Mouse (Mus musculus) neural tube, embryonic 13.5 days (tissue): ENCODE data around the gene Gata1. TPM values are rescaled to one million over a fixed set of nuclear protein-coding genes. Genes with fewer than 3 reads are reported as not detected.
"Not testable (repeated sequence)": the region's sequence is repeated elsewhere in the genome, so short reads cannot be mapped to it uniquely, and the experiment has no call there.

Source experiments
- ATAC-seq: fragments of 200-750 bp; cut with Nextera tagmentation; 2 replicates; pipeline ENCODE4 v1.8.0; 2017; ENCODE audit warnings: low read depth, mild to moderate bottlenecking, moderate TSS enrichment, moderate library complexity
- H3K27ac ChIP-seq: fragments of 300-500 bp; sonication (generic); replicated peaks from 2 replicates; pipeline ENCODE4 v1.5.1; 2015; ENCODE audit warnings: moderate library complexity, mild to moderate bottlenecking, inconsistent platforms
- H3K27me3 ChIP-seq: fragments of 300-500 bp; sonication (generic); 2 replicates; pipeline ENCODE4 v1.6.1; 2015; ENCODE audit warnings: mild to moderate bottlenecking, inconsistent platforms
- H3K36me3 ChIP-seq: fragments of 300-500 bp; sonication (generic); 2 replicates; pipeline ENCODE4 v1.6.1; 2015; ENCODE audit warnings: mild to moderate bottlenecking, inconsistent platforms
- H3K4me1 ChIP-seq: fragments of 300-500 bp; sonication (generic); replicated peaks from 2 replicates; pipeline ENCODE4 v1.6.1; 2015; ENCODE audit warnings: inconsistent platforms
- H3K4me2 ChIP-seq: fragments of 300-500 bp; sonication (generic); 2 replicates; pipeline ENCODE4 v1.6.1; 2015; ENCODE audit warnings: inconsistent platforms, mild to moderate bottlenecking, moderate library complexity
- H3K4me3 ChIP-seq: fragments of 300-500 bp; sonication (generic); 2 replicates; pipeline ENCODE4 v1.5.1; 2015; ENCODE audit warnings: mild to moderate bottlenecking, inconsistent platforms
- H3K9ac ChIP-seq: fragments of 300-500 bp; sonication (generic); 2 replicates; pipeline ENCODE4 v1.6.1; 2015; ENCODE audit warnings: moderate library complexity, mild to moderate bottlenecking, inconsistent platforms
- H3K9me3 ChIP-seq: fragments of 300-500 bp; sonication (generic); 2 replicates; pipeline ENCODE4 v1.6.1; 2016; ENCODE audit warnings: inconsistent platforms
- WGBS: fragments of 180-500 bp; shearing (Covaris S2); methylation state at CpG from one replicate; pipeline ENCODE4 v1.1.7; 2015; 5-methylcytosine and 5-hydroxymethylcytosine counted together
- polyA plus RNA-seq: library from polyadenylated mRNA; unstranded; fragments of >200 nt; fragmentation: Nextera tagmentation; extraction: Ambion mirVana; gene quantifications from 2 replicates; pipeline ENCODE4 v1.2.1, GENCODE M21; 2015

Gata1 gene
- polyA plus RNA-seq, result 0.56 and 0.73 TPM in 2 replicates

DNA sequence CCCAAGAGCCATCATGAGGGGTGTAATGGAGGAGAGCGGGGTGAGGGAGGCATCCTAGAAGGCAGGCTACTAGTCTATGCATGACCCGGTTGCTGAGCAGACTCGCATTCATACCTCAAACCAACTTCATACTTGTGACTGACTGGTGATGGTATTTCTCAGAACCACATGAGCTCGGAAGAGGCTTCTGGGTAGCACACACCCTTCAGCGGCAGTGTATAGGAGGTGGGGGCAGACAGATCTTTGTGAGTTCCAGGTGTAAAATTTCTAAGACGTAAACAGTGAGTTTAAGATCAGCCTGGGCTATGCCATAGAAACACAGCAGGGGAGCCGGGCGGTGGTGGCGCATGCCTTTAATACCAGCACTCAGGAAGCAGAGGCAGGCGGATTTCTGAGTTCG, at the start of gene Gata1:
Gata1 (minus strand) TSS at position 180 of the 400 bp plus-strand sequence.
- H3K4me1 ChIP-seq, result no peaks in the 10 kb centered on the region

DNA sequence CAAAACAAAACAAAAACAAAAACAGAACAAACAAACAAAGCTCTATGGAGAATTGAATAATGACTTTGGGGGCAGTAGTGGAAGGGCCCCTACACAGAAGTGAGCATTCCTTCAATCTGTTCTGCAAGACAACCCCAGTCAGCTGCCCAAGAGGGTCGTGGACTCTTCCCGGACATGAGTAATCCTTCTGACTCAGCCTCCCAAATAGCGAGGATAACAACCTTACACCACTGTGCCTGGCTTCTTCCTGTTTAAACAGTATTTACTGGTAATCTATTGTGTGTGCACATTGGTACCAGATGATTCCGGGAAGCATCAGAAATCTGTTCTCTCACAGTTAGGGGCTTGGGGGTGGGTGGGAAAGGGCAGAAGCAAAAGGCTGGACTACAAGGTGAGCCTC, 48.9 kb upstream of the Gata1 start:
- Histone ChIP-seq H3K9ac (no peak overlapping the region), H3K36me3 (no peaks in the 10 kb centered on the region), H3K4me1 (no peaks in the 10 kb centered on the region), H3K27ac (no peak overlapping the region), H3K27me3 (no peaks in the 10 kb centered on the region), H3K9me3 (no peaks in the 10 kb centered on the region), H3K4me2 (no peak overlapping the region), H3K4me3 (no peak overlapping the region)
- no peak for ATAC-seq
- WGBS, result 73% methylated on average over 4 of the region's 4 CpGs

More for the DNA sequence above, at the start of gene Gata1:
- WGBS, result 94% methylated on average over 11 of the region's 11 CpGs
- Histone ChIP-seq H3K4me3 (no peak within 1 kb of the TSS), H3K27ac (no peak within 1 kb of the TSS), H3K36me3 (no peaks in the 10 kb centered on the region), H3K27me3 (no peaks in the 10 kb centered on the region), H3K9me3 (no peaks in the 10 kb centered on the region), H3K4me2 (no peak within 1 kb of the TSS), H3K9ac (no peak within 1 kb of the TSS)
- no peak for ATAC-seq

DNA sequence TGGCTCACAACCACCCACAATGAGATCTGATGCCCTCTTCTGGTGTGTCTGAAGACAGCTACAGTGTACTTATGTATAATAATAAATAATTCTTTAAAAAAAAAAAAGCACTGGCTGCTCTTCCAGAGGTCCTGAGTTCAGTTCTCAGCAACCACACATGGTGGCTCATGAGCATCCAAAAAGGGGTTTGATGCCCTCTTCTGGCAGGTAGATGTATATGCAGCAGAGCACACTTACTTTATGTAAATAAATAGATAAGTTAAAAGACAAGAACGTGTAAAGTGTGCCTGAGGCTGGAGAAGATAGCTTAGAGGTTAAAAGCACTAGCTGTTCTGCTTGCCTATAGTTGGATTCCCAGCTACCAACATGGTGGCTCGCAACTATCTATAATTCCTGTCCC, 46.9 kb upstream of the Gata1 start:
- 72% methylated on average over 2 of the region's 2 CpGs for WGBS
- no peak overlapping the region for H3K4me2 ChIP-seq
- H3K36me3 ChIP-seq, result no peaks in the 10 kb centered on the region
- no peak overlapping the region for H3K4me3 ChIP-seq
- H3K27me3 ChIP-seq, result no peaks in the 10 kb centered on the region
- no peak overlapping the region for H3K27ac ChIP-seq
- ATAC-seq, result no peak
- no peak overlapping the region for H3K9ac ChIP-seq
- H3K9me3 ChIP-seq, result no peaks in the 10 kb centered on the region
- no peaks in the 10 kb centered on the region for H3K4me1 ChIP-seq

DNA sequence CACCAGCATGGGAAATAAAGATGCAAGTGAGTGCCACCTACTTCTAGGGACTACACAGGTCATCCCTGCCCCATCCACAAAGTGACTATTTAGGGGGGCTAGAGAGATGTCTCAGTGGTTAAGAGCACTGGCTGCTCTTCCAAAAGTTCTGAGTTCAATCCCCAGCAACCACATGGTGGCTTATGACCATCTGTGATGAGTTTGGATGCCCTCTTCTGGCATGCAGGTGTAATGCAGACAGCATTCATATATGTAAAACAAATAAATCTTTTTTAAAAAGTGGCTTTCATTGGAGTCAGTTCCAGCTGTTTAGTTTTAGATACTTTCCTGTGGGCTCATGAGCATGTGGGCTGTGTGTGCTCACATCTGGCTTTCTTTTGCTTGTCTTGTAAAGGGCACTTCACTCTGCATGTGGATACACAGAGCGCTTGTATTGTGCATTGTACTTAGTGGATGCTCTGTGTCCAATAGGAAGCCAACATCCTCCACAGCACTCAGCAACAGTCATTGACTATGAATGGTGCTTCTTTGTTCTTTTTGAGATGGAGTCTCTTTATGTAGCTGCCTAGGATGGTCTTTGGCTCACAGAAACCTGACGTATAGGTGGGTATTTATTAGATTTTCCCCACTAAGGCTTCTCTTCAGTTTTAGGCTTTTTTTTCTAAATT, 42.4 kb upstream of the Gata1 start:
- Histone ChIP-seq H3K4me3 (no peak overlapping the region), H3K9ac (no peak overlapping the region), H3K4me1 (no peaks in the 10 kb centered on the region), H3K9me3 (no peaks in the 10 kb centered on the region), H3K36me3 (no peaks in the 10 kb centered on the region), H3K27ac (no peak overlapping the region), H3K27me3 (no peaks in the 10 kb centered on the region), H3K4me2 (no peak overlapping the region)
- no peak for ATAC-seq
- 67% methylated on average over 2 of the region's 2 CpGs for WGBS

DNA sequence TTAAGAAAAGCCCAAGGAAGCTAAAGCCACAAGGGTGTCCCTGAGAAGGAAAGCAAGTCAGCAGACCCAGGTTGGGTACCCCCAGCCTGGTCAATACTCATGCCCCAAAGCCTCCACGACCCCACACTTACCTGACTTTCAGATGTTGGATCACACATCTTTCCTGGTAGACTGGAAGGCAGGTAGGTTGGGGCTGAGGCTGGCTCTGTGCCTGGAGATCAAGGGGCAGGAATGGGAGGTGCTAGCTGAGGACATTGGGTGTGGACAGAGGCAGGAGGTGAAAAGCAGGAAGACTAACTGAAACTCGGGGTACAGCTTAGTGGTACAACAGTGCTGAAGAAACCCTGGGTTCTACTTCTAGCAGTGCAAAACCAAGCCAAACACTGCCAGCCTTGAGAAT, 40.4 kb upstream of the Gata1 start, which contains the start of gene Glod5:
Glod5 (minus strand) TSS at position 207 of the 400 bp plus-strand sequence.
- 77% methylated on average over 2 of the region's 2 CpGs for WGBS
- ATAC-seq, result no peak

DNA sequence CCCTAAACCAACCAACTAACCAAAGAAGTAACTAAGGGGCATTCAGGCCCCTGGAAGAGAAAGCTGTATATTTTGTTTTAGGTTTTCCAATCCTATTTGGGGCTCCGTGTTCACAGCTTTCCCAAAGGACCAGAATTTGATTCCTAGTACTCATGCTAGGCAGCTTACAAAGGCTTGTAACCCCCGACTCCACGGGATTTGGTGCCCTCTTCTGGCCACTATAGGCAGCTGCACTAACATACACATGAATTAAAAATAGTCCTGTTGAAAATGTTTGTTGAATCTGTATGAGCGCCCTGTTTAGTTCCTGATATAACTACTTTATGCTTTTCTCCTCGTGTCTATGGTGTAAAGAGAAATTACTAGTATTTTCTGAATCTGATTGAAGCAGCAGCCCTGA, 39.3 kb upstream of the Gata1 start:
- H3K9ac ChIP-seq, result no peak overlapping the region
- H3K4me1 ChIP-seq, result no peaks in the 10 kb centered on the region
- no peaks in the 10 kb centered on the region for H3K27me3 ChIP-seq
- H3K4me2 ChIP-seq, result no peak overlapping the region
- no peak overlapping the region for H3K27ac ChIP-seq
- H3K4me3 ChIP-seq, result no peak overlapping the region
- 16% methylated on average over 5 of the region's 5 CpGs for WGBS
- ATAC-seq, result no peak
- no peaks in the 10 kb centered on the region for H3K9me3 ChIP-seq
- no peaks in the 10 kb centered on the region for H3K36me3 ChIP-seq

More for the DNA sequence above, 40.4 kb upstream of the Gata1 start, which contains the start of gene Glod5:
- Histone ChIP-seq H3K9ac (no peak within 1 kb of the TSS), H3K4me2 (no peak within 1 kb of the TSS), H3K36me3 (no peaks in the 10 kb centered on the region), H3K9me3 (no peaks in the 10 kb centered on the region), H3K4me3 (no peak within 1 kb of the TSS), H3K27ac (no peak within 1 kb of the TSS), H3K27me3 (no peaks in the 10 kb centered on the region), H3K4me1 (no peaks in the 10 kb centered on the region)

DNA sequence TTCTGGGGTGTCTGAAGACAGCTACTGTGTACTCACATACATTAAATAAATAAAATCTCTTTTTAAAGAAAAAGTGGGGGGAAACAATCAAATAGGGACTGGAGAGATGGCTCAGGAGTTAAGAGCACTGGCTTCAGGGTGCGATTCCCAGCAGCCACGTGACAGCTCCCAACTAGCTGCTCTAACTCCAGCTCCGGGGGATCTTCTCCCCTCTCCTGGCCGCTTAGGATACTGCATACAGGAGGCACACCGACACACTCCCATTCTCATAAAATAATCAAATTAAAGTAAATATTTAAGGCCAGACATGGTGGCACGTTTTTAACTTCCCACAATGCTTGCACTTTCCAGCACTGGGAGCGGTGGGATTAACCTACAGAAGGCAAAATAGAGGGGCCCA, 37.8 kb upstream of the Gata1 start:
- WGBS, result 34% methylated on average over 7 of the region's 7 CpGs
- H3K9ac ChIP-seq, H3K4me3 ChIP-seq, H3K36me3 ChIP-seq, ATAC-seq, H3K4me2 ChIP-seq, H3K9me3 ChIP-seq, H3K4me1 ChIP-seq, H3K27me3 ChIP-seq, H3K27ac ChIP-seq: not testable (repeated sequence)

DNA sequence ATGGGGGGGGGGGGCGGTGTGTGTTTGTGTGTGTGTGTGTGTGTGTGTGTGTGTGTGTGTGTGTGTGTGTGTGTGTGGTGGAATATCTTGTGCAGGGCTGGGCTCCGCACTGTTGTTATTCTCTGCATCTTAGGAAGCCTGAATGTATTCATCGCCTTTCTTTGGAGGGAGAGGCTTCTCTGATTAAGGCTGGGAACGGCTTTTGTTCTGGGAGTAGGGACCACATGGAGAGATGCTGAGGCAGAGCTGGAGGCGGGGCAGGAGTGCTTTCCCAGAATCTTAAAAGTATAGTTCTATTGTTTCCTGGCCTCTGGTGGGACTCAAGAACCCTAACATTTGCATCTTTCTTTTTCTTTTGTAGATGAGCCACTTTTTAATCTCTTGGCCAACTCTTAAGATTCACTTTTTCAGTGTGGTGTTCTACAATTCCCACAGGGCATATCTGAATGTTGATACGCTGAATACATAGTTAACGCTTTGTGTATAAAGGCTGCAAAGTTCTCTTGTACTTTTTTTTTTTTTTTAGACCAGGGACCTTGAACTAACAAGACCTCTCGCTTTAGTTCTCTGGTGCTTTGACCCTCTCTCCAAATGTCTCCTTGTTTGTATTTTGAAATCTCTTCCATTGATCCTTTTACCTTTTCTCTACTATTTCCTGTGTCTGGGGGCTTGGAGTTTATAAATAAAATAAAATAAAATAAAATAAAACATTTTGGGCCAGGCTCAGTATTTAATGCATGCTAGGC, 35.9 kb upstream of the Gata1 start:
- Histone ChIP-seq H3K9me3 (no peaks in the 10 kb centered on the region), H3K9ac (no peak overlapping the region), H3K4me1 (no peaks in the 10 kb centered on the region; the same call in 1 of the 2 replicates), H3K4me3 (no peak overlapping the region), H3K4me2 (no peak overlapping the region), H3K27me3 (no peaks in the 10 kb centered on the region), H3K27ac (no peak overlapping the region), H3K36me3 (no peaks in the 10 kb centered on the region)
- WGBS, result 18% methylated on average over 7 of the region's 8 CpGs
- ATAC-seq, result peak; percentile 36; the same call in 1 of the 2 replicates

DNA sequence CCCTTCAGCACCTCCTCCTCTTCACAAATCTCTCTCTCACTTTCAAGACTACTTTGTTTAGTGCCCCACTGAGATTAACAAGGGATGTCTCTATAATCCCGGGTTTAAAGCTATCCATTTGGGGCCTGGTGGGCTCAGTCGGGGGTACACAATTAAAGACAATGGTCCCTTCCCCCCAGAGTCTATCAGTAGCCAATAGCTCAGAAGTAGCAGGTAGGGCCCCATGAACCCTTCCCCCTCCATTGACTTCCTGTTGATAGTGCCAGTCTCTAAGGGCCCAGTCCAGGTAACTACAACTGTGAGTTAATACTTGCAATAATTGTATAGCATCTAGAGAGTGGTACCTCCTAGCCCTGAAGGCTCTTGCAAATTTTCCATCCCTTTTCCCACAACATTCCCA, 35.3 kb upstream of the Gata1 start:
- WGBS, result 16% methylated on average over 2 of the region's 2 CpGs
- no peaks in the 10 kb centered on the region for H3K27me3 ChIP-seq
- no peak overlapping the region for H3K9ac ChIP-seq
- H3K36me3 ChIP-seq, result no peaks in the 10 kb centered on the region
- no peaks in the 10 kb centered on the region for H3K9me3 ChIP-seq
- no peak overlapping the region for H3K27ac ChIP-seq
- H3K4me2 ChIP-seq, result no peak overlapping the region
- ATAC-seq, result 0 out of 2 replicates have a peak, but pooled peaks have one; percentile 15
- H3K4me1 ChIP-seq, result no peaks in the 10 kb centered on the region; the same call in 1 of the 2 replicates
- no peak overlapping the region for H3K4me3 ChIP-seq

DNA sequence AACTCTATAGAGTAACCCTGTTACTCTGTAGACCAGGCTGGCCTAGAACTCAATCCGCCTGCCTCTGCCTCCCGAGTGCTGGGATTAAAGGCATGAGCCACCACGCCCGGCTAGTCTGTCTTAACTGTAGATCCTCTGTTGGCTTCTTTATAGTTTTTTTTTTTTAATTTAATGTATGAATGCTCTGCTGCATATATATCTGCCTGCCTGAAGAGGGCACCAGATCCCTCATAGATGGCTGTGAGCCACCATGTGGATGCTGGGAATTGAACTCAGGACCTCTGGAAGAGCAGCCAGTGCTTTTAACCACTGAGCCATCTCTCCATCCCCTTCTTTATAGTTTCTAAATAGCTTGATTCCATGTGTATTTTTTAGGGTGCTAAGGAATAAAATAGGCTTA, 31.5 kb upstream of the Gata1 start:
- not testable (repeated sequence) for H3K9me3 ChIP-seq, H3K4me3 ChIP-seq, H3K27me3 ChIP-seq, H3K36me3 ChIP-seq, ATAC-seq, H3K4me1 ChIP-seq, H3K27ac ChIP-seq, H3K9ac ChIP-seq, H3K4me2 ChIP-seq
- 88% methylated on average over 4 of the region's 4 CpGs for WGBS

DNA sequence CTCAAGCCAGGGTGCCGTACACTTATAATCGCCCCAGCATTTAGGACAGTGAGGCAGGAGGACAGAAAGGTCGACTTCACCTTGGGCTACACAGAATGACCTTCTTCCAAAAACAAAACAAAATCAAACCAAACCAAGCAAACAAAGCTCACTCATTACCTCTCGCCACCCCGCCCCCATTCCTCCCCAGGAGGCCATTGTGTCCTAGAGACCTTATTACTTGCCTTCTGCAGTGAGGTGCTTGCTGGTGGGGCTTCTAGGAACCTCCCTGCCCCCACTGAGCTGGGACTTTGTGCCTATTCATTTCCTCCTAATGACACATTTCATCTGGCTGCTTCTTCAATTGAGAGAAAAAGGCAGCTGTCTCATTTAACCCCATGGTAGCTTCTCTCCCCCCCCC, 30.7 kb upstream of the Gata1 start:
- WGBS, result 16% methylated on average over 5 of the region's 5 CpGs
- H3K4me3 ChIP-seq, result no peak overlapping the region
- H3K27ac ChIP-seq, result no peak overlapping the region
- no peaks in the 10 kb centered on the region; the same call in 1 of the 2 replicates for H3K4me1 ChIP-seq
- no peak for ATAC-seq
- H3K27me3 ChIP-seq, result no peaks in the 10 kb centered on the region
- no peaks in the 10 kb centered on the region for H3K9me3 ChIP-seq
- H3K4me2 ChIP-seq, result no peak overlapping the region
- no peaks in the 10 kb centered on the region for H3K36me3 ChIP-seq
- no peak overlapping the region for H3K9ac ChIP-seq

DNA sequence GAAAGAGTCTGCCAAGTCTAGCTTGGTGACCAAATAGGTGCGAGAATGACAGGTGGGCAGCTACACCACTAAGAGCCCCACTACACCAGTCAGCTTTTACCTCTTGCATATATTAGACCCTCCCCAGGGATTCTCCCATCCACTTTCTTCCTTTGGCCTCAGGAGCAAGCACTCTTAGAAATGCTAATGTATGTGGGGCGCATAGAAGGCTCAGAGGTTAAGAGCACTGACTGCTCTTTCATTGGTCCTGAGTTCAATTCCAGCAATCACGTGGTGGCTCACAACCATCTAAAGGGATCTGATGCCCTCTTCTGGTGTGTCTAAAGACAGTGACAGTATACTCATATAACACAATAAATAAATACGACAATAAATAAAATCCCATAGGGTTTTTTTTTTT, 25.1 kb upstream of the Gata1 start:
- no peaks in the 10 kb centered on the region for H3K27me3 ChIP-seq
- H3K4me1 ChIP-seq, result no peaks in the 10 kb centered on the region
- H3K4me2 ChIP-seq, result no peak overlapping the region
- H3K9ac ChIP-seq, result no peak overlapping the region
- no peak for ATAC-seq
- WGBS, result 39% methylated on average over 4 of the region's 4 CpGs
- no peaks in the 10 kb centered on the region for H3K9me3 ChIP-seq
- H3K36me3 ChIP-seq, result no peaks in the 10 kb centered on the region
- no peak overlapping the region for H3K27ac ChIP-seq
- H3K4me3 ChIP-seq, result no peak overlapping the region
